Comparison of ENCODE assay signal across 21 mouse cellular contexts in genomic region chr4:95078625-95079024, GRCm38 (mm10).
"Had no signal": no experiment of that assay in that cellular context is flagged by ENCODE, and none has a peak within 500 bp of the region (broad histone marks: within the 10 kb centered on the region; RNA-seq: fewer than 3 reads in every experiment).

No protein-coding gene starts in this region.

- H3K27ac ChIP-seq: limb, embryonic 12.5 days; limb, embryonic 15.5 days; liver, embryonic 14.5 days; lung, embryonic 15.5 days; neural tube, embryonic 12.5 days; neural tube, embryonic 15.5 days; stomach, postnatal 0 days had no signal

- H3K9ac ChIP-seq: limb, embryonic 12.5 days; limb, embryonic 15.5 days; liver, embryonic 14.5 days; liver, postnatal 0 days; lung, embryonic 15.5 days; neural tube, embryonic 12.5 days; neural tube, embryonic 15.5 days had no signal

- H3K4me2 ChIP-seq: limb, embryonic 12.5 days; limb, embryonic 15.5 days; liver, embryonic 11.5 days; lung, embryonic 15.5 days; neural tube, embryonic 12.5 days; neural tube, embryonic 15.5 days had no signal

- ATAC-seq: liver, postnatal 0 days had no signal

- H3K27me3 ChIP-seq: limb, embryonic 12.5 days; limb, embryonic 15.5 days; lung, embryonic 15.5 days; neural tube, embryonic 12.5 days; neural tube, embryonic 15.5 days had no signal

- H3K4me3 ChIP-seq: limb, embryonic 12.5 days; limb, embryonic 15.5 days; lung, embryonic 15.5 days; neural tube, embryonic 12.5 days; neural tube, embryonic 15.5 days had no signal

- DNase-seq: kidney, adult 18-20 months; kidney, adult 9 months; kidney, postnatal 14 days; kidney, postnatal 4 days; left cerebral cortex, postnatal 4 days; liver, postnatal 0 days; lung, postnatal 14 days; right cerebral cortex, adult 18-20 months; right cerebral cortex, postnatal 14 days; right cerebral cortex, postnatal 4 days; thymus, adult 2 months; thymus, postnatal 14 days; thymus, postnatal 4 days had no signal

- H3K36me3 ChIP-seq: limb, embryonic 12.5 days; limb, embryonic 15.5 days; lung, embryonic 15.5 days; neural tube, embryonic 12.5 days; neural tube, embryonic 15.5 days had no signal

- H3K9me3 ChIP-seq: limb, embryonic 12.5 days; limb, embryonic 15.5 days; lung, embryonic 15.5 days; neural tube, embryonic 12.5 days; neural tube, embryonic 15.5 days had no signal
